23 mouse cellular contexts compared by ENCODE assay signal in genomic region chr2:108165085-108165484, GRCm38 (mm10).
DNase-seq lines count a peak whose midpoint lies in the region; ATAC-seq and TF ChIP-seq lines count a peak whose summit lies in the region.
"Had no signal": no experiment of that assay in that cellular context is flagged by ENCODE, and none has a peak within 500 bp of the region (broad histone marks: within the 10 kb centered on the region; RNA-seq: fewer than 3 reads in every experiment).

No protein-coding gene starts in this region.

- CTCF ChIA-PET in Patski (lab: Charles Lee): no interaction called here

- in situ Hi-C loops in Patski (cut with MboI; ENCODE audit: low pct_unique_long_range_greater_than_20kb): loop anchor here (25.0 kb wide), 1 partner anchor 1522 kb away; no protein-coding TSS in a partner anchor

- 73% methylated on average over 1 of the region's 1 CpGs for WGBS in intestine, postnatal 0 days
- WGBS in intestine, embryonic 16.5 days: 78% methylated on average over 1 of the region's 1 CpGs
- WGBS in neural tube, embryonic 15.5 days: 86% methylated on average over 1 of the region's 1 CpGs

- H3K4me2 ChIP-seq in intestine, postnatal 0 days (replicated peaks; ENCODE audit: low read depth): no peak overlapping the region
- no peak overlapping the region for H3K4me2 ChIP-seq in intestine, embryonic 16.5 days (ENCODE audit: low read depth, low read length)
- no peak overlapping the region for H3K4me2 ChIP-seq in neural tube, embryonic 15.5 days
- H3K4me2 ChIP-seq: embryonic facial prominence, embryonic 15.5 days; forebrain, embryonic 15.5 days; hindbrain, embryonic 13.5 days; intestine, embryonic 15.5 days had no signal

- no peaks in the 10 kb centered on the region for H3K9me3 ChIP-seq in intestine, postnatal 0 days (ENCODE audit: control insufficient read depth)
- no peaks in the 10 kb centered on the region for H3K9me3 ChIP-seq in intestine, embryonic 16.5 days (ENCODE audit: control insufficient read depth, low read length)
- H3K9me3 ChIP-seq in neural tube, embryonic 15.5 days (replicated peaks): no peaks in the 10 kb centered on the region
- H3K9me3 ChIP-seq: embryonic facial prominence, embryonic 15.5 days; forebrain, embryonic 10.5 days; forebrain, embryonic 15.5 days; heart, embryonic 10.5 days; hindbrain, embryonic 13.5 days; intestine, embryonic 15.5 days had no signal

- DNase-seq in Patski (ENCODE audit: low read depth, low spot score): no peak
- DNase-seq in embryo, embryonic 9.5 days (ENCODE audit: extremely low spot score): peak; percentile 2
- no peak for DNase-seq in cerebellum, postnatal 14 days
- no peak for DNase-seq in left cerebral cortex, adult 11 months (ENCODE audit: low spot score)
- DNase-seq: adrenal gland, postnatal 10 days; cerebellum, adult 11 months; cerebellum, adult 9-10 months; cerebellum, postnatal 36 days; gastrocnemius, postnatal 10 days; heart, adult 18-20 months; heart, postnatal 10 days had no signal

- H3K4me1 ChIP-seq in intestine, postnatal 0 days (replicated peaks; ENCODE audit: control insufficient read depth, insufficient read depth, low read length): no peaks in the 10 kb centered on the region
- no peaks in the 10 kb centered on the region for H3K4me1 ChIP-seq in intestine, embryonic 16.5 days (ENCODE audit: control insufficient read depth, insufficient read depth, low read length)
- no peaks in the 10 kb centered on the region for H3K4me1 ChIP-seq in neural tube, embryonic 15.5 days
- H3K4me1 ChIP-seq: embryonic facial prominence, embryonic 15.5 days; forebrain, embryonic 10.5 days; forebrain, embryonic 15.5 days; heart, embryonic 10.5 days; hindbrain, embryonic 13.5 days; intestine, embryonic 15.5 days had no signal

- 0 out of 2 replicates have a peak, but pooled peaks have one; percentile 17 for TF ChIP-seq CTCF in intestine, postnatal 0 days (IDR thresholded peaks at IDR 0.05; ENCODE audit: low read depth)
- peak; percentile 25 for TF ChIP-seq CTCF in Patski (IDR thresholded peaks at IDR 0.05)

- no peak for ATAC-seq in intestine, postnatal 0 days
- ATAC-seq in intestine, embryonic 16.5 days: no peak
- no peak for ATAC-seq in Patski
- ATAC-seq in neural tube, embryonic 15.5 days (ENCODE audit: low FRiP score): no peak
- ATAC-seq: forebrain, embryonic 15.5 days; hindbrain, postnatal 0 days; intestine, embryonic 15.5 days had no signal

- H3K36me3 ChIP-seq in intestine, postnatal 0 days (ENCODE audit: control insufficient read depth, insufficient read depth): no peaks in the 10 kb centered on the region
- H3K36me3 ChIP-seq in intestine, embryonic 16.5 days (ENCODE audit: control insufficient read depth, insufficient read depth, low read length): no peaks in the 10 kb centered on the region
- H3K36me3 ChIP-seq in neural tube, embryonic 15.5 days: no peaks in the 10 kb centered on the region
- H3K36me3 ChIP-seq: embryonic facial prominence, embryonic 15.5 days; forebrain, embryonic 10.5 days; forebrain, embryonic 15.5 days; heart, embryonic 10.5 days; hindbrain, embryonic 13.5 days; intestine, embryonic 15.5 days had no signal

- no peak overlapping the region for H3K4me3 ChIP-seq in intestine, postnatal 0 days (ENCODE audit: low read depth, low read length)
- H3K4me3 ChIP-seq in intestine, embryonic 16.5 days (ENCODE audit: low read length): no peak overlapping the region
- no peak overlapping the region for H3K4me3 ChIP-seq in neural tube, embryonic 15.5 days (replicated peaks)
- H3K4me3 ChIP-seq: embryonic facial prominence, embryonic 15.5 days; erythroblast, embryonic 14.5 days; forebrain, embryonic 10.5 days; forebrain, embryonic 15.5 days; heart, embryonic 10.5 days; hindbrain, embryonic 13.5 days; intestine, embryonic 15.5 days had no signal

- H3K27ac ChIP-seq in intestine, postnatal 0 days (ENCODE audit: low read depth, low read length): no peak overlapping the region
- H3K27ac ChIP-seq in intestine, embryonic 16.5 days (ENCODE audit: low read length): no peak overlapping the region
- no peak overlapping the region for H3K27ac ChIP-seq in neural tube, embryonic 15.5 days (replicated peaks)
- H3K27ac ChIP-seq: embryonic facial prominence, embryonic 15.5 days; forebrain, embryonic 10.5 days; forebrain, embryonic 15.5 days; heart, embryonic 10.5 days; hindbrain, embryonic 13.5 days; hindbrain, postnatal 0 days; intestine, embryonic 15.5 days had no signal

- no peak overlapping the region for H3K9ac ChIP-seq in intestine, postnatal 0 days (ENCODE audit: low read depth, low read length)
- H3K9ac ChIP-seq in intestine, embryonic 16.5 days (ENCODE audit: low read depth, low read length): no peak overlapping the region
- no peak overlapping the region for H3K9ac ChIP-seq in neural tube, embryonic 15.5 days (replicated peaks)
- H3K9ac ChIP-seq: embryonic facial prominence, embryonic 15.5 days; forebrain, embryonic 15.5 days; hindbrain, embryonic 13.5 days; intestine, embryonic 15.5 days had no signal

- H3K27me3 ChIP-seq in intestine, postnatal 0 days (replicated peaks; ENCODE audit: control insufficient read depth, insufficient read depth, low read length): no peaks in the 10 kb centered on the region
- no peaks in the 10 kb centered on the region for H3K27me3 ChIP-seq in intestine, embryonic 16.5 days (replicated peaks; ENCODE audit: control insufficient read depth, insufficient read depth, low read length)
- H3K27me3 ChIP-seq in Patski: no peaks in the 10 kb centered on the region
- no peaks in the 10 kb centered on the region for H3K27me3 ChIP-seq in neural tube, embryonic 15.5 days (replicated peaks)
- H3K27me3 ChIP-seq: CH12.LX; embryonic facial prominence, embryonic 15.5 days; forebrain, embryonic 15.5 days; hindbrain, embryonic 13.5 days; intestine, embryonic 15.5 days had no signal

- POLR2A ChIA-PET in Patski (lab: Charles Lee): no interaction called here
